Mouse (Mus musculus) cortical plate, adult 2 months (tissue): ENCODE data around the gene Sdhc. TPM values are rescaled to one million over a fixed set of nuclear protein-coding genes. Genes with fewer than 3 reads are reported as not detected.

Experiments used
- H3K27ac ChIP-seq: fragments of 200-500 bp; 2 replicates; pipeline ENCODE4 v1.5.1; 2012; ENCODE audit warnings: low read length, control low read depth, inconsistent platforms; ENCODE audit not compliant: insufficient read depth
- H3K4me1 ChIP-seq: fragments of 200-500 bp; 2 replicates; pipeline ENCODE4 v1.6.1; 2011; ENCODE audit warnings: low read length; ENCODE audit not compliant: control insufficient read depth, insufficient read depth
- H3K4me3 ChIP-seq: fragments of 200-500 bp; 2 replicates; pipeline ENCODE4 v1.5.1; 2011; ENCODE audit warnings: mild to moderate bottlenecking, low read length, control low read depth; ENCODE audit not compliant: insufficient read depth
- CTCF ChIP-seq: fragments of 200-500 bp; IDR thresholded peaks from 2 replicates; pipeline ENCODE4 v1.5.1; 2011; ENCODE audit warnings: mild to moderate bottlenecking, control low read depth, low read length; ENCODE audit not compliant: insufficient read depth; ENCODE audit errors: extremely low read depth
- POLR2A ChIP-seq: fragments of 200-500 bp; IDR thresholded peaks from 2 replicates; pipeline ENCODE4 v1.6.1; 2011; ENCODE audit warnings: mild to moderate bottlenecking, low read length, control low read depth; ENCODE audit not compliant: insufficient read depth; ENCODE audit errors: extremely low read depth
- polyA plus RNA-seq: library from polyadenylated mRNA; depleted of rRNA; stranded (reverse); fragments of >200 nt; gene quantifications from 2 replicates; pipeline ENCODE4 v1.2.3, GENCODE M21; 2012; rRNA removed

Sdhc gene
- 219 and 242 TPM in 2 replicates for polyA plus RNA-seq

DNA sequence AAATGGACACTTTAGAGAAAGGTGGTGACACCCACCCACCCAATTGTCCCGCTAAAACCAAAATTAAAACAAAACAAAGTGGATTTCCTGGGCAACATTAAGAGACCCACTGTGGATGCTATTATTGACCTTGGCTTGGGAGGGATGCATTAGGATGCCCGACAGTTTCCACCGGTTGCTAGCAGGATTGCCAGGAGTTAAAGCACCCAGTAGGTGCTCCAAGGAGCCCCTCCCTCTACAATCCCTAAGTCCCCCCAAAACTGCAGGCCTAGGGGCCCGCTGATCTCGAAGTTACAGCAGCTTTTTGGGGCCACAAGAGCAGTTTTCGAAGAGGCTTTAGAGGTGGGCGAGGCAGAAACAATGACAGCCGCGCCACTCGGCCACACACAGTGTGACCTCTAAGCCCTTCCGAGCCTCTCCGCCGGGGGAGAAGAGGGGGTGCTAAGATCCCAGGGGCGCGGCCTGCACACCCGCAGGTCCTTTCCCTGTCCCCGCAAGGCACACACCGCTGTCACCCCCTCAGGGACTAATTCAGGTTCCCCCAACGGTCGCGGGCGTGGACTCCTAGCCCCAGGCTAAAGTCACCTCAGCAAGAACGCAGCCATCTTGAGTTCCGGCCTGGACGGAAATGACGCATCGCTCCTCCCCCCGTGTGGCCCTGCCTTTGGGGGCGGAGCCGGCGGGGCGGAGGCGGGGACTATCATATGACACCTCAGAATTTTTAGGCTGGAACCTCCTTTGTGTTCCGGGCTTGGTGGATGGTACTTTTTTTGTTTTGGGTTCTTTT lies at the start of gene Sdhc, which contains the start of gene Mpz:
TSS of gene Sdhc (minus strand) at position 630 of the 787 bp plus-strand sequence.
TSS of gene Mpz (plus strand) at position 738 of the 787 bp plus-strand sequence.
- peak within 1 kb of the TSS; percentile 66 for H3K4me3 ChIP-seq
- H3K27ac ChIP-seq, result peak within 1 kb of the TSS; percentile 92
- TF ChIP-seq CTCF, result no peak
- TF ChIP-seq POLR2A, result peak; percentile 97
- no peaks in the 10 kb centered on the region; the same call in 1 of the 2 replicates for H3K4me1 ChIP-seq

DNA sequence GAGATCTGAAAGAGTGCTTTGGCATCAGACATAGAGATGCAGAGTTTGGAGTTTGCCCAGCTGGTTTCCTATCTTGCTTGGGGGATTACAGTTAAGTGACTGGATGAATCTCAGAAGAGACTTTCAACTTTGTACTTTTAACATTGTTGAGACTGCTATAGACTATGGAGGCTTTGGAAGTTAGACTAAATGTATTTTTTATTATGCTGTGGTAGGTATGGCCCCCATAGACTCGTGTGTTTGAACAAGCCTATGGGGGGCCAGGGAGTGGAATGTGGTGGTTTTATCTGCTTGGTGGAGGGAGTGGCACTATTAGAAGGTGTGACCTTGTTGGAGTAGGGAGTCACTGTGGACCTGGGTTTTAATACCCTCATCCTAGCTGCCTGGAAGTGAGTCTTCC lies 49.1 kb upstream of the Sdhc start:
- Histone ChIP-seq H3K4me3 (no peak overlapping the region), H3K4me1 (no peaks in the 10 kb centered on the region), H3K27ac (no peak overlapping the region)
- TF ChIP-seq POLR2A (no peak), CTCF (no peak)

DNA sequence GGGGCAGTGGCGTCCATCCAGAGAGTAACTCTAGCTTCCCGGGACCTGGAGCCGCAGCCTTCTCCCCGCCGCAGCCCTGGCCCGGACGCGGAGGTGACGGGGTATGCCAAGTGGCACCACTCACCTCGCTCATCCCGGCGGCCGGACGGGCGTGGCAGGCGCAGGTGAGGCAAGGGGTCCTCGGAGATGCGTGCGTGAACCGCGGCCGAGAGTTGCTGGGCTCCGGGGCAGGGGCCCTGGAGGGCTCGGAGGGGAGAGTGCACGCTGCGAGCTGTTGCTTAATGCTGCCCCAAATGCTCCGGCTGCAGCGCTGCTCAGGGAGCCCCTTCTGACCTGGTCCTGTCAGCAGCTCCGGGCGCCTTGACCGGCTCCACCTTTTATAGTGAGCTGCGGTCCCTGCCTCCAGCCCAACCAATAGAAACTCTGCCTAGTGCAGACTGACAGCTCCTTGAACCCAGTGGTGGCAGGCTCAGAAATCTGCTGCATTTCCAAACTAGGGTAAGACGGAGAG lies 45.5 kb upstream of the Sdhc start, which contains the start of gene Pcp4l1:
TSS of gene Pcp4l1 (minus strand) at position 382 of the 511 bp plus-strand sequence.
- TF ChIP-seq CTCF (no peak), POLR2A (peak; percentile 68)

DNA sequence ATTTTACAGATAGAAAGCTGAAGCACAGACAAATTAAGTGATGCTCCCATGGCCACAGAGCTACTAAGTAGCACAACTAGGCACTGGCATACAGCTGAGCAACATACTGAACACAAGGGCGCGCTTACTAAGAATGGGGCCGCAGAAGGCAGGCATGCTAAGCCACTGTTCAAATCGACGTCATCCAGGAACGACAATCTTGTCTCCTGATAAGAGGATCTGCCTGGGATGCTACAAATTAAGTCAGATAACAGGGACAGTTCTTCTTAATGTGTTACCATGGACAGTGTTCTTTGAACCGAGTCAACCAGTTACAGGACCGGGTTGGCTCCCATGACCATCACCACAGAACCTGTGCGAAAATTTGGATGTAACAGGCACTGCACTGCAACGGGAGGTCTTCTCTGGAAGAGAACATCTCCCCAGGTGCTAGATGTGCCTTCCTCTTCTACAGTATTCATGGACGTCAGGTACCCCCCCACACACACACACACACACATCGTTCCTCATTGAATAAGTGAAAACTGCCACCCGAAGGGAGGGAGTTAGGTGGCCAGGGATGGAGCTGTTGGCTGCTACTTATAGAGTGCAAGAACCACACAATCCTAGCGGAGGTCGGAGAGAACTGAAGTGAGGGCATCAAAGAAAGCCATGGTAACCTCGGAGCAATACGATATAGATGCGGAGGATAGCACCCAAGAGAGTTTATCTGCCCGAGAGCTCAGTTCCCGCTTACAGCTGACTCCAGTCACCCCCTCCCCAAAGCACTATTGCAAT lies 44.8 kb upstream of the Sdhc start:
- TF ChIP-seq POLR2A (no peak), CTCF (no peak)
- Histone ChIP-seq H3K27ac (no peak overlapping the region), H3K4me3 (peak overlapping the region; percentile 54), H3K4me1 (no peaks in the 10 kb centered on the region)

More for the DNA sequence above, 45.5 kb upstream of the Sdhc start, which contains the start of gene Pcp4l1:
- Histone ChIP-seq H3K4me1 (no peaks in the 10 kb centered on the region), H3K4me3 (peak within 1 kb of the TSS; percentile 54), H3K27ac (no peak within 1 kb of the TSS)

DNA sequence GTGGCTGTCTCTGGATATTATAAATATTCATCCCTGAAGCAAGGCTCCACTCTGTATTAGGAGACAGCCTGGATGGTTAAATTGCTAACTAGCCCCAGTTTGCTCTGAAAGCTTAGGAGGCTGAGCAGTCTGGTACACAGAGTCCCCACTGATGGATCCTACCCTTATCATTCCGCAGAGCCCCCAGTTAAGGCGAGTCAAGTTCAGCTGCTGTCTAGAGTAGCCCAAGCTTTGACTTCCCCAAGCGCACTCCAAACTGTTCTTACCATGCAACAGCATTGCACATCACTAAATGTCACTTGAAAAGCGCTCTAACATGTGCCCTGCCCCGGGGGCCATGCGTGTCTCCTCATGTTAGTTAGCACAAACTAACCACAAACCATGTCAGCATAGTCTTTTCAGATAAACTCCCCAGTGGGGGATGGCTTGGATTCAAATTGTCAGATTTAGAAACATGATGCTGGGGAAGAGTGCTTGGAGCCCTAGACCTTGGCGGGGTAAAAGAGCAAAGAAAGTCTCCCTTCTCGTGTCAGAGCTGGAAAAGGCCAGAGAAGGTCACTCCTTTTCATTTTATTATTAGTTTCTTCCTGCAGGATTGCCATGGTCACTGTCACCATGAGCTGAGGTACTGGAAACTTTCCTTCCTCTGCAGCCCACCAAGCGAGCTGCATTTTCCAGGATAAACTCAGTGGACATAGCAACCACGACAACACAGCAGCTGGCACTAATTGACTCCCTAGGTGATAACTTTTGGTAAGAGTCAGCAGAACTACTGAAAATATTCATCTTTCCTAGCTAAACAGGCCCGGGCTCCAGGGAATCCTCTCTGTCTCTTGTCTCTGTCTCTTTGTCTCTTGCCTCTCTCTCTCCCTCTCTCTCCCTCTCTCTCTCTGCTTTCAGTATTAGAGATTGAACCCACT lies 43.8 kb upstream of the Sdhc start:
- Histone ChIP-seq H3K4me1 (peaks cover 3% of the 10 kb centered on the region; the same call in 1 of the 2 replicates), H3K27ac (peak overlapping the region; percentile 36; the same call in 1 of the 2 replicates), H3K4me3 (peak overlapping the region; percentile 33)
- TF ChIP-seq CTCF (no peak), POLR2A (no peak)

DNA sequence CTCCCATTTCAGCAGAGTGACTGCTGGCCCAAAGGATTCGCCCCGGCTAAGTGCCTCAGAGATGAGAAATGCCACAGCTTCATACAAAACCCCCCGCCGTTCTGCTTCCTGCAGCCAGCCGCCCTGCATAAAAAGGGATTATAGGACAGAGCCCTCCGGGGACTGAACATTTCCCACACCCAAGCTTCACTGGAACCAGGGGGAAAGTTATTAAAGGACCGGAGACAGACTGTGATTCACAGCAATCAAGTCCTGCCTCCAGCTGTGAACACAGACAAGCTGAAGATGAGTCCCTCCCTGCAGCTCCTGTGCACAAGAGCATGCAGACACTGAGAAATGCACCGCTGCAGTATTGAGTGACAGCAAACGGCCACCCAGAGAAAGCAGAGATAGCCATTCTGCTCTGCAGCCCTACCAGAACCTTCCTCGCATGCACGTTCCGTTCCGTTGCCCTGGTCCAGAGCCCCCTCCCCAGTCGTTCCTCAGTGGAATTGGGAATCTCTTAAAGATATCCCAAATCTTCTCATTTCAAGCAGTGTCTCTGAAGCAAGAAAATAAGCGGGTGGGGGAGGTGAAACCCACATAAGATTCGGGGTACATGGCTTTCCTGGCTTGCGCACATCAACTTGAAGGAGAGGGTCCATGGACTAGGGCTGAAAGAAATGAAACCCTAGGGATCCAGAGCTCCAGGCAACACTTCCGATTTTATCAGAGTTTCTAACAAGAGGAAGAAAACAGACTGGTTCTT lies 42.9 kb upstream of the Sdhc start:
- no peak for TF ChIP-seq CTCF
- no peak for TF ChIP-seq POLR2A
- H3K4me1 ChIP-seq, result peaks cover 3% of the 10 kb centered on the region; the same call in 1 of the 2 replicates
- H3K4me3 ChIP-seq, result peak overlapping the region; percentile 33
- H3K27ac ChIP-seq, result peak overlapping the region; percentile 36; the same call in 1 of the 2 replicates

DNA sequence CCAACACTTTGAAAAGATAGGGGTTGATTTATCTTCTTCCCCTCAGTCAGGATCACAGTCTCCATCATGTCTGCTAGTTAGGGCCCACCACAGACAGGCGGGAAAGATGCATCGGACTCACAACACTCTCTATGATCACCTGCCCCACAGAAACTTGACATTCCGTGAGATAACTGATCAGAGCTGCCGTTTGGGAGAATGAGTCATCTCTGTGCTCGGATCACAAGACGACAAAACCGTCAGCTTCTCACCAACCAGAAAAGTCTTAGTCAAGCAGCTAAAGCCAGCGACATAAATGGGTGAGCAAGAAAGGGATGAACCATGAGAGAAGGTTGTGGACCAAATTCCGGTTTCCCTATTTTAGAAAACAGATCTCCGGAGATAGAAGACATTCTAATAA lies 41.9 kb upstream of the Sdhc start:
- H3K4me1 ChIP-seq, result peaks cover 3% of the 10 kb centered on the region; the same call in 1 of the 2 replicates
- H3K27ac ChIP-seq, result no peak overlapping the region
- TF ChIP-seq POLR2A, result no peak
- TF ChIP-seq CTCF, result no peak
- no peak overlapping the region for H3K4me3 ChIP-seq

DNA sequence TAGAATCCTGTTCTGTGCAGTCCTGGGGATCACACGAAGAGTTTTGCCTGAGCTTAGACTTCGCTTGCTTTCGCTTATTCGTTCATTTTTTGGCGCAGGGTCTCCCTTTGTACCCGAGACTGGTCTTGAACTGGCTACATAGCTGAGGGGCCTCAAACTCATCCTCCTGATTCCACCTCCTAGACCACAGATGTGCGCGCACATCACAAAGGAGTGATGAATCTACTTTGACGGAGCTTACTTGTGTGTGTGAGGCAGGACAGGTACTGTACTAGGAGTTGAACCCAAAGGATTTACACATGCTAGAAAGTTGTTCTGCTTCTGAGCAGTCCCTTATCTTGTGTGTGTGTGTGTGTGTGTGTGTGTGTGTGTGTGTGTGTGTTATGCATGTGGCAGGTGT lies 40.4 kb upstream of the Sdhc start:
- Histone ChIP-seq H3K27ac (no peak overlapping the region), H3K4me3 (no peak overlapping the region), H3K4me1 (peaks cover 3% of the 10 kb centered on the region; the same call in 1 of the 2 replicates)
- no peak for TF ChIP-seq POLR2A
- no peak for TF ChIP-seq CTCF
